Mouse (Mus musculus): ENCODE results near the gene Praf2.

DNA sequence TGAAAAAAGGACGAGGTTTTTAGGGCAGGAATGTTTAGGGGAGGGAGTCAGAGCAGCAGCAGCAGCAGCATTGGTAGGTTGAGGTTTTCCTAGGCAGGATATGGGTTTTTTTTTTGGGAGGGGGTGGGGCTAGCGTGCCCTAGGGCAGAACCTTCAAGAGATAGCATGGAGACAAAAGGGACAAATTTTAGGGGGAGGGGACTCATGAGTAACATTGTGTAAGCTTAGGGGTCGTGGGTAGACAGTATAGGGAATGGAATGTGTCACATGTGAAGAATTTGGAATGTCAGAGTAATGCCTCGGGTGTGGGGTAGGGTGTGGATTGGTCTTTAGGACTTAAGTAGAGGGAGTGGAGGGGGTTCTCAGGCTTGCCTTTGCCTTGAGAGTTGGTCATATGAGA, 5.5 kb upstream of the Praf2 start:
- TF ChIP-seq POLR2A (IDR thresholded peaks at IDR 0.05; ENCODE audit: low read depth, low read length) (no peak), CTCF (IDR thresholded peaks at IDR 0.05; ENCODE audit: extremely low read depth, insufficient read depth, insufficient read length, insufficient replicate concordance) (no peak)
